Mouse (Mus musculus) forebrain, embryonic 15.5 days (tissue): ENCODE measurements at regions not wholly inside any gene's neighbourhood (a gene's known extent, or its start where the extent isn't known, plus 50 kb on each side); places are given as distances from the start of the nearest gene placed in this dataset.

ENCODE experiments used
- ATAC-seq: fragments of 200-750 bp; cut with Nextera tagmentation; replicated peaks from 2 replicates; pipeline ENCODE4 v1.8.0; 2017; ENCODE audit warnings: mild to moderate bottlenecking, moderate TSS enrichment, moderate library complexity
- H3K27ac ChIP-seq: fragments of 300-500 bp; sonication (generic); replicated peaks from 2 replicates; pipeline ENCODE4 v1.5.1; 2015; ENCODE audit warnings: mild to moderate bottlenecking, inconsistent platforms
- H3K27me3 ChIP-seq: fragments of 300-500 bp; sonication (generic); 2 replicates; pipeline ENCODE4 v1.6.1; 2015; ENCODE audit warnings: inconsistent platforms
- H3K36me3 ChIP-seq: fragments of 300-500 bp; sonication (generic); 2 replicates; pipeline ENCODE4 v1.6.1; 2015; ENCODE audit warnings: mild to moderate bottlenecking, inconsistent platforms
- H3K4me1 ChIP-seq: fragments of 300-500 bp; sonication (generic); 2 replicates; pipeline ENCODE4 v1.6.1; 2015; ENCODE audit warnings: inconsistent platforms
- H3K4me2 ChIP-seq: fragments of 300-500 bp; sonication (generic); replicated peaks from 2 replicates; pipeline ENCODE4 v1.6.1; 2015; ENCODE audit warnings: mild to moderate bottlenecking, inconsistent platforms
- H3K4me3 ChIP-seq: fragments of 300-500 bp; sonication (generic); 2 replicates; pipeline ENCODE4 v1.5.1; 2015; ENCODE audit warnings: mild to moderate bottlenecking, inconsistent platforms
- H3K9ac ChIP-seq: fragments of 300-500 bp; sonication (generic); replicated peaks from 2 replicates; pipeline ENCODE4 v1.6.1; 2015; ENCODE audit warnings: mild to moderate bottlenecking, inconsistent platforms
- H3K9me3 ChIP-seq: fragments of 300-500 bp; sonication (generic); 2 replicates; pipeline ENCODE4 v1.6.1; 2016; ENCODE audit warnings: inconsistent platforms
- WGBS: fragments of 180-500 bp; shearing (Covaris S2); methylation state at CpG from one replicate; pipeline ENCODE4 v1.1.7; 2015; ENCODE audit warnings: mixed read lengths; 5-methylcytosine and 5-hydroxymethylcytosine counted together

GRCm38 (mm10) chr8:92152478-92152877, 204.9 kb upstream of the Irx5 start:
- H3K4me3 ChIP-seq: no peak overlapping the region
- H3K4me1 ChIP-seq: no peaks in the 10 kb centered on the region
- H3K27me3 ChIP-seq: peaks cover 49% of the 10 kb centered on the region
- no peaks in the 10 kb centered on the region for H3K36me3 ChIP-seq
- no peak overlapping the region for H3K4me2 ChIP-seq
- no peaks in the 10 kb centered on the region for H3K9me3 ChIP-seq
- H3K27ac ChIP-seq: no peak overlapping the region
- H3K9ac ChIP-seq: no peak overlapping the region
- 76% methylated on average over 5 of the region's 5 CpGs for WGBS
- ATAC-seq: no peak

- H3K4me1 ChIP-seq: no peaks in the 10 kb centered on the region
These were observed 209.8 kb upstream of the Irx5 start for GRCm38 (mm10) chr8:92147672-92148071.

GRCm38 (mm10) chr8:92137091-92137882, 220.1 kb upstream of the Irx5 start:
- Histone ChIP-seq H3K4me1 (peaks cover 36% of the 10 kb centered on the region), H3K9me3 (no peaks in the 10 kb centered on the region), H3K27ac (no peak overlapping the region), H3K36me3 (no peaks in the 10 kb centered on the region), H3K4me2 (no peak overlapping the region), H3K27me3 (peaks cover 44% of the 10 kb centered on the region; the same call in 1 of the 2 replicates), H3K4me3 (no peak overlapping the region), H3K9ac (no peak overlapping the region)
- WGBS: 5% methylated on average over 17 of the region's 17 CpGs
- no peak for ATAC-seq

More at GRCm38 (mm10) chr8:92147672-92148071, 209.8 kb upstream of the Irx5 start:
- WGBS: 98% methylated on average over 3 of the region's 3 CpGs
- H3K27ac ChIP-seq: no peak overlapping the region
- H3K27me3 ChIP-seq: peaks cover 15% of the 10 kb centered on the region; the same call in 1 of the 2 replicates
- ATAC-seq: no peak
- H3K9me3 ChIP-seq: no peaks in the 10 kb centered on the region
- no peak overlapping the region for H3K4me3 ChIP-seq
- no peaks in the 10 kb centered on the region for H3K36me3 ChIP-seq
- no peak overlapping the region for H3K4me2 ChIP-seq
- no peak overlapping the region for H3K9ac ChIP-seq

GRCm38 (mm10) chr8:92136413-92136812, 221.0 kb upstream of the Irx5 start:
- no peaks in the 10 kb centered on the region for H3K36me3 ChIP-seq
- H3K4me2 ChIP-seq: no peak overlapping the region
- no peak for ATAC-seq
- H3K27me3 ChIP-seq: peaks cover 41% of the 10 kb centered on the region; the same call in 1 of the 2 replicates
- WGBS: 1% methylated on average over 13 of the region's 13 CpGs
- H3K9me3 ChIP-seq: no peaks in the 10 kb centered on the region
- peaks cover 36% of the 10 kb centered on the region for H3K4me1 ChIP-seq
- H3K9ac ChIP-seq: no peak overlapping the region
- no peak overlapping the region for H3K4me3 ChIP-seq
- H3K27ac ChIP-seq: no peak overlapping the region

- H3K4me2 ChIP-seq: peak overlapping the region; percentile 40; the same call in 1 of the 2 replicates
- peaks cover 35% of the 10 kb centered on the region; the same call in 1 of the 2 replicates for H3K27me3 ChIP-seq
- ATAC-seq: peak; percentile 47
- peaks cover 36% of the 10 kb centered on the region for H3K4me1 ChIP-seq
- peak overlapping the region; percentile 72 for H3K27ac ChIP-seq
- no peaks in the 10 kb centered on the region for H3K9me3 ChIP-seq
- H3K36me3 ChIP-seq: no peaks in the 10 kb centered on the region
- H3K9ac ChIP-seq: no peak overlapping the region
- H3K4me3 ChIP-seq: no peak overlapping the region
- WGBS: 3% methylated on average over 5 of the region's 5 CpGs
These were observed 223.0 kb upstream of the Irx5 start for GRCm38 (mm10) chr8:92134434-92134833.

- Histone ChIP-seq H3K27ac (peak overlapping the region; percentile 72), H3K27me3 (peaks cover 37% of the 10 kb centered on the region; the same call in 1 of the 2 replicates), H3K4me1 (peaks cover 41% of the 10 kb centered on the region), H3K9me3 (no peaks in the 10 kb centered on the region), H3K4me2 (peak overlapping the region; percentile 40), H3K4me3 (no peak overlapping the region), H3K36me3 (no peaks in the 10 kb centered on the region), H3K9ac (no peak overlapping the region; the same call in 1 of the 2 replicates)
- 2% methylated on average over 24 of the region's 24 CpGs for WGBS
- ATAC-seq: peak; percentile 88
These were observed 223.7 kb upstream of the Irx5 start for GRCm38 (mm10) chr8:92133484-92134406.

- peaks cover 41% of the 10 kb centered on the region for H3K4me1 ChIP-seq
- no peak for ATAC-seq
- H3K27me3 ChIP-seq: peaks cover 34% of the 10 kb centered on the region
- H3K27ac ChIP-seq: no peak overlapping the region; the same call in 1 of the 2 replicates
- no peak overlapping the region for H3K9ac ChIP-seq
- no peak overlapping the region for H3K4me2 ChIP-seq
- no peak overlapping the region for H3K4me3 ChIP-seq
- 18% methylated on average over 4 of the region's 4 CpGs for WGBS
- no peaks in the 10 kb centered on the region for H3K36me3 ChIP-seq
- no peaks in the 10 kb centered on the region for H3K9me3 ChIP-seq
These were observed 224.5 kb upstream of the Irx5 start for GRCm38 (mm10) chr8:92132949-92133348.

GRCm38 (mm10) chr8:92132526-92132925, 224.9 kb upstream of the Irx5 start:
- no peak overlapping the region for H3K4me3 ChIP-seq
- H3K9me3 ChIP-seq: no peaks in the 10 kb centered on the region
- no peaks in the 10 kb centered on the region for H3K36me3 ChIP-seq
- no peak overlapping the region for H3K27ac ChIP-seq
- H3K9ac ChIP-seq: no peak overlapping the region
- WGBS: 63% methylated on average over 5 of the region's 5 CpGs
- H3K4me1 ChIP-seq: peaks cover 41% of the 10 kb centered on the region
- ATAC-seq: no peak
- H3K4me2 ChIP-seq: no peak overlapping the region
- H3K27me3 ChIP-seq: peaks cover 32% of the 10 kb centered on the region

GRCm38 (mm10) chr8:92130025-92130557, 227.3 kb upstream of the Irx5 start:
- Histone ChIP-seq H3K27ac (no peak overlapping the region), H3K27me3 (peaks cover 44% of the 10 kb centered on the region), H3K36me3 (no peaks in the 10 kb centered on the region), H3K9ac (no peak overlapping the region), H3K9me3 (no peaks in the 10 kb centered on the region), H3K4me1 (peaks cover 28% of the 10 kb centered on the region), H3K4me2 (no peak overlapping the region), H3K4me3 (no peak overlapping the region)
- no peak for ATAC-seq
- WGBS: 49% methylated on average over 8 of the region's 8 CpGs

GRCm38 (mm10) chr8:92129241-92130015, 228.0 kb upstream of the Irx5 start:
- ATAC-seq: no peak
- no peak overlapping the region for H3K4me3 ChIP-seq
- WGBS: 42% methylated on average over 6 of the region's 6 CpGs
- no peaks in the 10 kb centered on the region for H3K36me3 ChIP-seq
- no peak overlapping the region for H3K4me2 ChIP-seq
- H3K27me3 ChIP-seq: peaks cover 40% of the 10 kb centered on the region
- no peak overlapping the region for H3K9ac ChIP-seq
- H3K27ac ChIP-seq: no peak overlapping the region
- no peaks in the 10 kb centered on the region for H3K9me3 ChIP-seq
- peaks cover 22% of the 10 kb centered on the region for H3K4me1 ChIP-seq

GRCm38 (mm10) chr8:92125631-92126030, 231.8 kb upstream of the Irx5 start:
- Histone ChIP-seq H3K9ac (no peak overlapping the region), H3K27ac (no peak overlapping the region), H3K4me2 (no peak overlapping the region), H3K4me3 (no peak overlapping the region), H3K36me3 (no peaks in the 10 kb centered on the region), H3K9me3 (no peaks in the 10 kb centered on the region), H3K27me3 (peaks cover 39% of the 10 kb centered on the region), H3K4me1 (peaks cover 4% of the 10 kb centered on the region; the same call in 1 of the 2 replicates)
- WGBS: 65% methylated on average over 3 of the region's 3 CpGs
- no peak for ATAC-seq
